Mouse (Mus musculus) cortical plate, adult 2 months (tissue): Measurements from ENCODE around the gene Ncam1.

Experiments used
- CTCF ChIP-seq: fragments of 200-500 bp; IDR thresholded peaks from 2 replicates; pipeline ENCODE4 v1.5.1; 2011; ENCODE audit warnings: mild to moderate bottlenecking, control low read depth, low read length; ENCODE audit not compliant: insufficient read depth; ENCODE audit errors: extremely low read depth
- POLR2A ChIP-seq: fragments of 200-500 bp; IDR thresholded peaks from 2 replicates; pipeline ENCODE4 v1.6.1; 2011; ENCODE audit warnings: mild to moderate bottlenecking, low read length, control low read depth; ENCODE audit not compliant: insufficient read depth; ENCODE audit errors: extremely low read depth

- TF ChIP-seq POLR2A (no peak), CTCF (no peak)
Measured at GRCm38 (mm10) chr9:49590261-49590660, 208.5 kb downstream of the Ncam1 start.
